Mouse (Mus musculus) stomach, postnatal 0 days (tissue): ENCODE data around the gene Sebox. TPM values are rescaled to one million over a fixed set of nuclear protein-coding genes. Genes with fewer than 3 reads are reported as not detected.
A peak's percentile ranks its signal among the peaks of the same experiment; 100 is the strongest.

ENCODE experiments used
- ATAC-seq: fragments of 200-750 bp; cut with Nextera tagmentation; 2 replicates; pipeline ENCODE4 v1.8.0; 2017; ENCODE audit not compliant: low FRiP score, low TSS enrichment
- DNase-seq: peaks from one replicate; pipeline ENCODE4 v3.0.0-alpha.2; 2016; ENCODE audit warnings: low spot score
- H3K27ac ChIP-seq: fragments of 300-500 bp; sonication (generic); replicated peaks from 2 replicates; pipeline ENCODE4 v1.5.1; 2014; ENCODE audit warnings: mild to moderate bottlenecking, control low read depth
- H3K27me3 ChIP-seq: fragments of 300-500 bp; sonication (generic); 2 replicates; pipeline ENCODE4 v1.6.1; 2014; ENCODE audit warnings: low read length; ENCODE audit not compliant: control insufficient read depth, insufficient read depth
- H3K36me3 ChIP-seq: fragments of 300-500 bp; sonication (generic); 2 replicates; pipeline ENCODE4 v1.6.1; 2014; ENCODE audit warnings: low read length, mixed read lengths; ENCODE audit not compliant: control insufficient read depth, insufficient read depth
- H3K4me1 ChIP-seq: fragments of 300-500 bp; sonication (generic); replicated peaks from 2 replicates; pipeline ENCODE4 v1.6.1; 2014; ENCODE audit warnings: antibody characterized with exemption; ENCODE audit not compliant: control insufficient read depth, insufficient read depth
- H3K4me2 ChIP-seq: fragments of 300-500 bp; sonication (generic); replicated peaks from 2 replicates; pipeline ENCODE4 v1.6.1; 2014; ENCODE audit warnings: low read depth, mild to moderate bottlenecking, control low read depth, moderate library complexity
- H3K4me3 ChIP-seq: fragments of 300-500 bp; sonication (generic); 2 replicates; pipeline ENCODE4 v1.5.1; 2014; ENCODE audit warnings: low read depth, low read length, control low read depth
- H3K9ac ChIP-seq: fragments of 300-500 bp; sonication (generic); 2 replicates; pipeline ENCODE4 v1.6.1; 2014; ENCODE audit warnings: mild to moderate bottlenecking, low read length, control low read depth, mixed read lengths
- H3K9me3 ChIP-seq: fragments of 300-500 bp; sonication (generic); 2 replicates; pipeline ENCODE4 v1.6.1; 2016; ENCODE audit warnings: low read length; ENCODE audit not compliant: control insufficient read depth
- CTCF ChIP-seq: IDR thresholded peaks from 2 replicates; pipeline ENCODE4 v1.5.1; 2016; ENCODE audit warnings: antibody characterized with exemption, low read depth, mild to moderate bottlenecking, moderate library complexity
- EP300 ChIP-seq: optimal IDR thresholded peaks from 2 replicates; pipeline ENCODE3; 2016; ENCODE audit warnings: antibody characterized with exemption
- WGBS: fragments of 180-500 bp; shearing (Covaris S2); extraction: QIAGEN DNeasy Blood & Tissue Kit; methylation state at CpG from one replicate; pipeline ENCODE4 v1.1.7; 2014; 5-methylcytosine and 5-hydroxymethylcytosine counted together
- polyA plus RNA-seq: library from polyadenylated mRNA; unstranded; fragments of >200 nt; fragmentation: Nextera tagmentation; extraction: Ambion mirVana; gene quantifications from 2 replicates; pipeline ENCODE4 v1.2.1, GENCODE M21; 2015

Gene Sebox
- polyA plus RNA-seq, 1 experiment from 2014 or later = 0.10 TPM

DNA sequence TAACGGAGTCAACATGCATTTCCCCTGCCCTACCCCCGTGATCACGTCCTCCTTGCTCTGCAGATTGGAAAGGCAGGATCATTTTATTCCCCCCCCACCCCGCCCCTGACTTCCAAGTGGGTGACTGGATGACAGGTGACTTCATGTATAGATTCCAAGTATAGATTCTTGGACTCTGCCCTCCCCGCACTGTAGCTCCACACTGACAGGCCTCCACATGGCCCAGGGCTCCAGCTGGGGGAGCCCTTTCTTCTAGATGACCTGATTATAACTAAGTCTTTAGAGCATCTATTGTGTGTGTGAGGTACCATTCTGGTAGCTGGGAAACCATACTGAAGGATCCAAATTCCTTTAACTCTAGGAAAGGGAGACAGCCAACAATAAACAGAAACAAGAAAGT is 40.6 kb upstream of the Sebox start:
- Histone ChIP-seq H3K9me3 (no peaks in the 10 kb centered on the region), H3K9ac (no peak overlapping the region), H3K36me3 (no peaks in the 10 kb centered on the region), H3K4me3 (no peak overlapping the region), H3K27ac (no peak overlapping the region), H3K4me1 (no peaks in the 10 kb centered on the region), H3K4me2 (no peak overlapping the region), H3K27me3 (no peaks in the 10 kb centered on the region)
- TF ChIP-seq CTCF = no peak
- TF ChIP-seq EP300 = no peak
- no peak for ATAC-seq
- 70% methylated on average over 5 of the region's 5 CpGs for WGBS
- DNase-seq = no peak

DNA sequence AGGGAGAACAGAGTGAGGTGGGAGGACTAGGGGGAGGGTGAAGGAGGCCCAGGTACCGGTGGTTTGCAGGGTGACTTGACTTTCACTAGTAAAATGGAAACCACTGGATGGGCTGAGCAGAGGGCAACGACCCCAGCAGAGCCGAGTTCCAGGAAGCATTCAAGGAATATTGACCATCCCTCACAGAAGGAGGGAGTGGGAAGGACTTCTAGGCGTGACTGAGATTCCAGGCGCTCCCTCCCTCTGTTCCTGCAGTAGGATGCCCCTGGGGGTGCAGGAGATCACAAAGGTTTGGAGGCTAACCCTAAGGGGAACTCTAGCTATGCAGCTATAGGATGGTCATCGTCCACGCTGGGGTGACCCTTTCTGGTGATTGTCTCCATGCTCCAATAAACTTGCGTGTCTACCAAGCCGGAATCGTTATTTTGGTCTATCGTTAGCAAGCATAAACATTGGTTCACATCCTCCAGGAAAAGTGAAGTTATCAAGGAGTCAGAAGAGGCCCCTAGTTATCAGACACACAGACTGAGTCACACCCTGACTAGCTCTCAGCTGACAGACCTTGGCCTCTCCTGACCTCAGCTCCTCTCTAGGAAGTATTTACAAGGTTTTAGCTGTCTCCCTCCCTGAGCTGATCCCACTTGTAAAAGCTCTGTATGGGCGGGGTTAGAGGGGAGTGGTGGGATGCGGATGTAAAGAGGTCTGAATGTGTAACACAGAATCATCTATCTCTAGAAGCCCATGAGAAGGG is 39.8 kb upstream of the Sebox start:
- TF ChIP-seq CTCF (no peak), EP300 (no peak)
- Histone ChIP-seq H3K4me1 (no peaks in the 10 kb centered on the region), H3K4me3 (no peak overlapping the region), H3K9me3 (no peaks in the 10 kb centered on the region), H3K9ac (no peak overlapping the region), H3K27ac (no peak overlapping the region), H3K27me3 (no peaks in the 10 kb centered on the region), H3K36me3 (no peaks in the 10 kb centered on the region), H3K4me2 (no peak overlapping the region)
- ATAC-seq (no peak), DNase-seq (no peak)
- 49% methylated on average over 13 of the region's 13 CpGs for WGBS

DNA sequence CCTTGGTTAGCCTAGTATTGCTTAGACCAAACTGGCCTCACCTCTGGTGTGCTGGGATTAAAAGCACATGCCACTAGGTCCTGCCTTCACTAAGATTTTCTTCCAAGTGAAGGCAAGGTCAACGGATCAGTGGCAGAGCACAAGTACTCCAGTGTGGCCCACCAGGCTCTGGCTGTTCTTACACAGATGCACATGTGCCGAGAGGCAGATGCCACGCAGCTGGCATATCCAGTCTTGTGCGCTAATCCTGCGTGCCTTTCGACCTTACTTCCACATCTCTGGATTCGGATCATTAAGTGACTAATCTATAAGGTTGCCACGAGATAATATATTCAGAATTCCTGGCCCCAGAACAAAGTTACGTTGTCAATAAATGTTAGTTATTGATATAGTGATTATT is 38.1 kb upstream of the Sebox start:
- WGBS = 20% methylated on average over 9 of the region's 9 CpGs
- Histone ChIP-seq H3K27ac (peak overlapping the region; percentile 91; the same call in 1 of the 2 replicates), H3K36me3 (no peaks in the 10 kb centered on the region), H3K4me3 (peak overlapping the region; percentile 73), H3K4me1 (no peaks in the 10 kb centered on the region), H3K4me2 (peak overlapping the region; percentile 92), H3K9me3 (no peaks in the 10 kb centered on the region), H3K9ac (peak overlapping the region; percentile 75), H3K27me3 (no peaks in the 10 kb centered on the region)
- DNase-seq (no peak), ATAC-seq (0 out of 2 replicates have a peak, but pooled peaks have one; percentile 21)
- TF ChIP-seq EP300 (no peak), CTCF (no peak)

DNA sequence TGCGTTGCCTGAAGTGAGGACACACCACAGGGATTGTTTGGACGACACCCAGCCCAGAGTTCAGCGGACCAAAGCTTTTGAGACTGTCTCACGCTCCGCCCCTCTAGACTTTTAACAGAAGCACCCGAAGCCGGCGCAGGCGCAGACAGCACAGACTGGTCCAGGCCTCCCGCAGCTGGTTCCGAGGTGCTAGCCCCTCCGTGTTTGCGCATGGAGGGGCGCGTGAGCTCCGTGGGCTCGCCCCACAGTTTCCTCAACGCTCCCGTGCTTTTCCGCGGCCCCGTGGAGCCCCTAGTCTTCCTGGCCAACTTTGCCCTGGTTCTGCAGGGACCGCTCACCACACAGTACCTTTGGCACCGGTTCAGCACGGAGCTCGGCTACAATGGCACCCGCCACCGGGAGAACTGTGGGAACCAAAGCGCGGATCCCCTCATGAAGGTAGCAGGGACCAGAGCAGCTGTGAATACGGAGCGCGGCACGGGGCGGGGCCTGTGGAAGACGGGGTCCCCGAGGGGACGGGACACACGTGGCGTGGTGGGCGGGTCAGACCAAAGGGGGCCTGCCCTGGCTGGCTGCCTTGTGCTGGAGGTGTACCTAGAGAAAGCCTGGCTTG is 37.6 kb upstream of the Sebox start, which contains the start of gene Slc46a1:
Gene Slc46a1 (plus strand): TSS at position 130 of the 613 bp plus-strand sequence.
- Histone ChIP-seq H3K9ac (peak within 1 kb of the TSS; percentile 75), H3K36me3 (no peaks in the 10 kb centered on the region), H3K27ac (peak within 1 kb of the TSS; percentile 91), H3K4me1 (no peaks in the 10 kb centered on the region), H3K4me3 (peak within 1 kb of the TSS; percentile 73), H3K4me2 (peak within 1 kb of the TSS; percentile 92), H3K9me3 (no peaks in the 10 kb centered on the region), H3K27me3 (no peaks in the 10 kb centered on the region)
- ATAC-seq (peak; percentile 90), DNase-seq (peak; percentile 87)
- no peak for TF ChIP-seq EP300
- no peak for TF ChIP-seq CTCF
- 1% methylated on average over 41 of the region's 41 CpGs for WGBS

DNA sequence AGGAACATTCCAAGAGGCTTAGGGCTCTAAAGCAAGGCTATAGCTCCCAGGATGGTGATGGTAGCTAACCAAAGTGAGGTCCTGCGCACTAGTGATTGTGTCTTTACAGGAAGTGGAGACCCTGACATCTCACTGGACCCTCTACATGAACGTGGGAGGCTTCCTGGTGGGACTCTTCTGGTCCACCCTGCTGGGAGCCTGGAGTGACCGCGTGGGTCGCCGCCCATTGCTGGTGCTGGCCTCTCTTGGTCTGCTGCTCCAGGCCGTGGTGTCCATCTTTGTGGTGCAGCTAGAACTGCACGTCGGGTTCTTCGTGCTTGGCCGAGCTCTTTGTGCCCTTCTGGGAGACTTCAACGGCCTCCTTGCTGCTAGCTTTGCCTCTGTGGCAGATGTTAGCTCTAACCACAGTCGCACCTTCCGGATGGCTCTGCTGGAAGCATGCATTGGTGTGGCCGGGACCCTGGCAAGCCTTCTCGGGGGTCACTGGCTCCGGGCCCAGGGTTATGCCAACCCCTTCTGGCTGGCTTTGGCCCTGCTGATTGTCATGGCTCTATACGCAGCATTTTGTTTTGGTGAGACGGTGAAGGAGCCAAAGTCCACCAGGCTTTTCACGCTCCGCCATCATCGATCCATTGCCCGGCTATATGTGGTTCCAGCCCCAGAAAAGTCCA is 36.9 kb upstream of the Sebox start:
- H3K36me3 ChIP-seq = no peaks in the 10 kb centered on the region
- ATAC-seq (peak; percentile 7; the same call in 1 of the 2 replicates), DNase-seq (no peak)
- peak overlapping the region; percentile 91 for H3K27ac ChIP-seq
- H3K9me3 ChIP-seq = no peaks in the 10 kb centered on the region
- peak overlapping the region; percentile 92 for H3K4me2 ChIP-seq
- H3K27me3 ChIP-seq = no peaks in the 10 kb centered on the region
- TF ChIP-seq CTCF (no peak), EP300 (no peak)
- WGBS = 73% methylated on average over 23 of the region's 23 CpGs
- H3K4me1 ChIP-seq = no peaks in the 10 kb centered on the region
- H3K9ac ChIP-seq = peak overlapping the region; percentile 75; the same call in 1 of the 2 replicates
- H3K4me3 ChIP-seq = peak overlapping the region; percentile 73
